Mouse (Mus musculus) ES-Bruce4 (cell line): Measurements from ENCODE around the gene Mrpl52.

Experiments used
- CTCF ChIP-seq: IDR thresholded peaks from one replicate; pipeline ENCODE4 v1.8.1; 2011; ENCODE audit warnings: low read depth, low read length
- POLR2A ChIP-seq: IDR thresholded peaks from one replicate; pipeline ENCODE4 v1.8.1; 2011; ENCODE audit warnings: low read length; ENCODE audit not compliant: insufficient read depth

DNA sequence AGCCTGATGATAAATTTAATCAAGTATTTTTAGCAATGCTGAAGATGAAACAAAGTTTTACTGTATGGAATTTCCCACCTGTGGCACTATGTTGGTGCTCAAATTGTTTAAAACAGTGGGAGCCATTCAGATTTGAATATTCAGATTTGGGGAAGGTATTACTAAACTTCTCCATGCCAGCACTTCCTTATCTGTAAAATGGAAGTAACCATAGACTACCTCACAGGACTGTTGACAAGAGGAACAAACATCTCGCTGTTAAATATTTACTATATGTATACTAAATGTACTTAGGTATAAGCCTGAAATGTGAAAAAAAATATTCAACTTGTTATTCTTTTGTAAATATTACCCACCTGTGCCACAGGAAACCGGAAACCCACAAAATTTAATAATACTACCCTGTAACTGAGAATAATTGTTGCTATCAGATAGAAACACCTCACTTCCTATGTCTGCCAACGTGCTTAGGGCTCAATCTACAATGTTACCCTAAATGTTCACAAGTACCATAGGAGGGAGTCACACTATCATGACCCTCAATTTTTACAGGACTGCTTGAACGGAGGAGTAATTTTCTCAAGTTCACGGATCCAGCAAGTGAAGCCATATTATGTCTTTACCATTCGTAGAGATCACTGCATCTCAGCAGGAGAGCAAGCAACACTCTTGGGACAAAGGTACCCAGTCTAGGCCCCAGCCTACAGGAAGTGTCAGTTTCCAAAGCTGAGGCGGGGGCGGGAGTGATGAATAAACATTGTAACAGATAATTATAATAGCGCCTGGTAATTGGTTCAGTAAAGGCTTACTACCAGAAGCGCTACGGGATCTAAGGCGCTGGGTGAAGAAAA lies 36.6 kb downstream of the Mrpl52 start:
- TF ChIP-seq POLR2A: no peak
- no peak for TF ChIP-seq CTCF
